Mouse (Mus musculus) frontal cortex, adult 2 months (tissue): ENCODE data around the gene Ercc1. TPM values are rescaled to one million over a fixed set of nuclear protein-coding genes. Genes with fewer than 3 reads are reported as not detected.

Experiments
- DNase-seq, 2 experiments: peaks; one replicate each; pipeline ENCODE4 v3.0.0; 2022; ENCODE audit warnings: low spot score in 1 of 2; ENCODE audit errors: extremely low spot score in 1 of 2
- polyA plus RNA-seq: library from polyadenylated mRNA; depleted of rRNA; stranded (reverse); fragments of >200 nt; gene quantifications from 2 replicates; pipeline ENCODE4 v1.2.3, GENCODE M21; 2012; rRNA removed

Gene Ercc1
- 49.9 and 53.6 TPM in 2 replicates for polyA plus RNA-seq

- peak in 1 of 2 experiments; percentile 56 for DNase-seq
Observed at GRCm38 (mm10) chr7:19344237-19344847, at the start of gene Ercc1. Gene Ercc1 (plus strand): TSS chr7:19344778.

GRCm38 (mm10) chr7:19295503-19296185, 48.9 kb upstream of the Ercc1 start:
- peak; percentile 95 to 99 for DNase-seq

GRCm38 (mm10) chr7:19297034-19297433, 47.5 kb upstream of the Ercc1 start:
- DNase-seq, result no peak

- DNase-seq, result no peak
Observed at GRCm38 (mm10) chr7:19297794-19298193, 46.8 kb upstream of the Ercc1 start.

- peak in 1 of 2 experiments; percentile 69 for DNase-seq
Observed at GRCm38 (mm10) chr7:19299194-19299593, 45.4 kb upstream of the Ercc1 start.

- peak in 1 of 2 experiments; percentile 87 for DNase-seq
Observed at GRCm38 (mm10) chr7:19300501-19301421, 43.8 kb upstream of the Ercc1 start.

GRCm38 (mm10) chr7:19301461-19302263, 42.9 kb upstream of the Ercc1 start:
- DNase-seq, result no peak

GRCm38 (mm10) chr7:19302264-19303045, 42.1 kb upstream of the Ercc1 start:
- DNase-seq, result no peak

- no peak for DNase-seq
Observed at GRCm38 (mm10) chr7:19303046-19303305, 41.6 kb upstream of the Ercc1 start.

- DNase-seq, result peak in 1 of 2 experiments; percentile 84
Observed at GRCm38 (mm10) chr7:19303770-19304169, 40.8 kb upstream of the Ercc1 start.

GRCm38 (mm10) chr7:19304501-19305412, 39.8 kb upstream of the Ercc1 start:
- DNase-seq, result no peak

GRCm38 (mm10) chr7:19305413-19305735, 39.2 kb upstream of the Ercc1 start:
- DNase-seq, result no peak

- no peak for DNase-seq
Observed at GRCm38 (mm10) chr7:19305796-19306765, 38.5 kb upstream of the Ercc1 start.

- no peak for DNase-seq
Observed at GRCm38 (mm10) chr7:19306819-19307738, 37.5 kb upstream of the Ercc1 start.

GRCm38 (mm10) chr7:19307739-19308453, 36.7 kb upstream of the Ercc1 start:
- peak in 1 of 2 experiments; percentile 84 for DNase-seq
